Mouse (Mus musculus) lung, adult 2 months (tissue): ENCODE results near the gene C1ql4.

Experiments
- CTCF ChIP-seq: fragments of 200-500 bp; IDR thresholded peaks from 2 replicates; pipeline ENCODE4 v1.5.1; 2011; ENCODE audit warnings: mild to moderate bottlenecking, low read length, control low read depth; ENCODE audit not compliant: insufficient read depth
- POLR2A ChIP-seq: fragments of 200-500 bp; IDR thresholded peaks from 2 replicates; pipeline ENCODE4 v1.6.1; 2011; ENCODE audit warnings: low read depth, mild to moderate bottlenecking, control low read depth, low read length, borderline replicate concordance; ENCODE audit errors: extremely low read depth

DNA sequence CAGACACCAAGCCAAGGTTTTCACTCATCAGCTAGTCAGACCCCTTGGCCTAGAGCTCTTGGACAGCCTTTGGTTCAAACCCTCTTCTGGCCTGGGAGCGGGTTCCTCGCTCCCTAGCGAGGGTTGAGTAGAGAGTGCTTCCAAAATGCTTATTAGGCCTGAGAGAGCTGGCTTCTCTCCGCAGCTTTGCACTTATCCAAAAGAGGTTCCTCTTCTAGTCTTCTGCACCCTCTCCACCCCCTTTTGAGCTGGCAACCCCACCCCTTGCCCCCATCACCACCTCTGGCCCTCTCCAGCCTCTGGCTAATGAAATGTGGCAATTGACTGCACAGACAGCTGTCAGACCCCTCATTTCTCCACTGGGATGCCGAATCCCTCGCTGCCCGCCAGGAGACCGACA, 5.3 kb upstream of the C1ql4 start, which contains the start of gene Dnajc22:
- TF ChIP-seq CTCF (no peak), POLR2A (no peak)
